Mouse (Mus musculus) midbrain, embryonic 14.5 days (tissue): ENCODE measurements around the gene Pik3r5. TPM values are rescaled to one million over a fixed set of nuclear protein-coding genes. Genes with fewer than 3 reads are reported as not detected.

ENCODE experiments used
- ATAC-seq: fragments of 200-750 bp; cut with Nextera tagmentation; 2 replicates; pipeline ENCODE4 v1.8.0; 2017; ENCODE audit warnings: moderate number of reproducible peaks, moderate library complexity; ENCODE audit not compliant: low FRiP score, low TSS enrichment
- DNase-seq: peaks from one replicate; pipeline ENCODE4 v3.0.0-alpha.2; 2015
- H3K27ac ChIP-seq: fragments of 300-500 bp; sonication (generic); replicated peaks from 2 replicates; pipeline ENCODE4 v1.5.1; 2014; ENCODE audit warnings: mild to moderate bottlenecking, low read depth, low read length, moderate library complexity
- H3K27me3 ChIP-seq: fragments of 300-500 bp; sonication (generic); 2 replicates; pipeline ENCODE4 v1.6.1; 2014; ENCODE audit warnings: low read length, control low read depth, mixed read lengths; ENCODE audit not compliant: control insufficient read depth, insufficient read depth
- H3K36me3 ChIP-seq: fragments of 300-500 bp; sonication (generic); 2 replicates; pipeline ENCODE4 v1.6.1; 2014; ENCODE audit warnings: low read length, control low read depth; ENCODE audit not compliant: control insufficient read depth, insufficient read depth
- H3K4me1 ChIP-seq: fragments of 300-500 bp; sonication (generic); 2 replicates; pipeline ENCODE4 v1.6.1; 2014; ENCODE audit warnings: mild to moderate bottlenecking, antibody characterized with exemption, low read length, control low read depth; ENCODE audit not compliant: control insufficient read depth, insufficient read depth
- H3K4me2 ChIP-seq: fragments of 300-500 bp; sonication (generic); 2 replicates; pipeline ENCODE4 v1.6.1; 2014; ENCODE audit warnings: mild to moderate bottlenecking, low read length, moderate library complexity
- H3K4me3 ChIP-seq: fragments of 300-500 bp; sonication (generic); replicated peaks from 2 replicates; pipeline ENCODE4 v1.5.1; 2014; ENCODE audit warnings: low read depth, low read length
- H3K9ac ChIP-seq: fragments of 300-500 bp; sonication (generic); replicated peaks from 2 replicates; pipeline ENCODE4 v1.6.1; 2014; ENCODE audit warnings: mild to moderate bottlenecking, low read length, moderate library complexity
- H3K9me3 ChIP-seq: fragments of 300-500 bp; sonication (generic); 2 replicates; pipeline ENCODE4 v1.6.1; 2016; ENCODE audit warnings: low read length, control low read depth, mixed read lengths; ENCODE audit not compliant: control insufficient read depth
- WGBS: fragments of 180-500 bp; shearing (Covaris S2); extraction: QIAGEN DNeasy Blood & Tissue Kit; methylation state at CpG from one replicate; pipeline ENCODE4 v1.1.7; 2014; 5-methylcytosine and 5-hydroxymethylcytosine counted together
- polyA plus RNA-seq: library from polyadenylated mRNA; unstranded; fragments of >200 nt; fragmentation: Nextera tagmentation; extraction: Ambion mirVana; gene quantifications from 2 replicates; pipeline ENCODE4 v1.2.1, GENCODE M21; 2014

Gene Pik3r5
- polyA plus RNA-seq, 1 experiment from 2014 or later, result 0.54 TPM

DNA sequence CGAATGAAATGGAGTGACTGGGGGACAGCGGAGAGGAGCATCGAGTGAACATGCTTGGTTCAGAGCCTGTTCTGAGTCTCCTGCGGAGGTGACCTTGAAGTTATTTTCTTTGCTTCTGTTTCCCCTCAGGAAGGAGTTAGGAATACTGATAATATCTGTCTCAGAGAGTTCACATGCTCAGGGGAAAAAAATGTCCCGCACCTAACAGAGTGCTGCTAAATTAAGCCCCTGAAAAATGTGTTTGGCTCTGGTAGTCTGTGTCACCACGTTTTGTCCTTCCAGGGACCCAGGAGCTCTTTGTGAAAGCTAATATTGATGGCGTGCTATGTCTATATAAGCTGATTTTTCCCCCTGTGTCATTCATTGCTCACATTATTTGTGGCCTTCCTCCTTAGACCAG is 113.3 kb downstream of the Pik3r5 start:
- Histone ChIP-seq H3K4me2 (no peak overlapping the region), H3K27me3 (no peaks in the 10 kb centered on the region), H3K4me1 (no peaks in the 10 kb centered on the region), H3K27ac (no peak overlapping the region), H3K9ac (no peak overlapping the region), H3K36me3 (no peaks in the 10 kb centered on the region), H3K9me3 (no peaks in the 10 kb centered on the region), H3K4me3 (no peak overlapping the region)
- ATAC-seq (no peak), DNase-seq (no peak)
- WGBS, result 63% methylated on average over 7 of the region's 7 CpGs

DNA sequence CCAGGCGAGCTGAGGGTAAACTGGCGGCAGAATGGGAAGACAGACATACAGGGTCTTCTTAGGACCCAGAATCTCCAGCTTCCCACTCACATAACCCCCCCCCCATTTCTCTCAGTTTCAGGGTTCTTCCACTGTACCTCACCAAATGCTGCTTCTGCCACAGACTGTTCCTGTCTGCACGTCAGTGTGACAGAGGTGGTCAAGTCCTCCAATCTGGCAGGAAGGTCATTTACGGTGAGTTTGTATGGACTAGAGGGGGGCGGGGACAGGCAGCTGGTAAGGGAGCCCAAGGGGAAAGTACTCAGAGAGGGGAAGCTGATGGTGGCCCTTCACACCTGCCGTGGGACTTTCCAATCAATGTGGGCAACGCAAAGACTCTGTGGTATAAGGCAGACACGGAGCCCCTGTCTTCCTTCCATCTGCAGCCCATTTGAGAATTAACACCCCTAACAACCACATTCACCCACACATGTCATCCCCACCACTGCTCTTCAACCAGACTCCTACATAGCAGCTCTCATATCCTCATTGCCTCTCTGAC is 113.8 kb downstream of the Pik3r5 start:
- Histone ChIP-seq H3K9ac (no peak overlapping the region), H3K27ac (no peak overlapping the region), H3K4me2 (no peak overlapping the region), H3K4me1 (no peaks in the 10 kb centered on the region), H3K36me3 (no peaks in the 10 kb centered on the region), H3K4me3 (no peak overlapping the region), H3K27me3 (no peaks in the 10 kb centered on the region), H3K9me3 (no peaks in the 10 kb centered on the region)
- 88% methylated on average over 8 of the region's 8 CpGs for WGBS
- no peak for DNase-seq
- ATAC-seq, result no peak

Other genes starting within 250 kb of the Pik3r5 start
- gene Ntn1, start 31.3 kb upstream of the Pik3r5 start, polyA plus RNA-seq, result 8.4 and 12.3 TPM in 2 replicates
- gene Pik3r6, start 70.9 kb downstream of the Pik3r5 start, polyA plus RNA-seq, result 0.86 and 1.5 TPM in 2 replicates
- not detected in 2 replicates for gene Mfsd6l, start 124.1 kb downstream of the Pik3r5 start, polyA plus RNA-seq
- gene Ccdc42, start 154.9 kb downstream of the Pik3r5 start, polyA plus RNA-seq, result 0.36 TPM in 1 of 2 replicates, not detected in the other